Mouse (Mus musculus) heart, postnatal 0 days (tissue): ENCODE results near the gene Nod2. TPM values are rescaled to one million over a fixed set of nuclear protein-coding genes. Genes with fewer than 3 reads are reported as not detected.
"Not testable (repeated sequence)": the region's sequence is repeated elsewhere in the genome, so short reads cannot be mapped to it uniquely, and the experiment has no call there.

ENCODE experiments used
- ATAC-seq: fragments of 200-750 bp; cut with Nextera tagmentation; 2 replicates; pipeline ENCODE4 v1.8.0; 2017; ENCODE audit warnings: low read depth, moderate number of reproducible peaks, moderate library complexity; ENCODE audit not compliant: insufficient read depth
- DNase-seq: peaks from one replicate; pipeline ENCODE4 v3.0.0-alpha.2; 2016; ENCODE audit warnings: low spot score
- H3K27ac ChIP-seq: fragments of 300-500 bp; sonication (generic); 2 replicates; pipeline ENCODE4 v1.5.1; 2014; ENCODE audit warnings: low read depth, mild to moderate bottlenecking
- H3K27me3 ChIP-seq: fragments of 300-500 bp; sonication (generic); 2 replicates; pipeline ENCODE4 v1.6.1; 2014; ENCODE audit warnings: low read length, mixed read lengths; ENCODE audit not compliant: control insufficient read depth, insufficient read depth
- H3K36me3 ChIP-seq: fragments of 300-500 bp; sonication (generic); replicated peaks from 2 replicates; pipeline ENCODE4 v1.6.1; 2014; ENCODE audit warnings: low read length, mixed read lengths; ENCODE audit not compliant: control insufficient read depth, insufficient read depth
- H3K4me1 ChIP-seq: fragments of 300-500 bp; sonication (generic); 2 replicates; pipeline ENCODE4 v1.6.1; 2014; ENCODE audit warnings: antibody characterized with exemption; ENCODE audit not compliant: control insufficient read depth, insufficient read depth
- H3K4me2 ChIP-seq: fragments of 300-500 bp; sonication (generic); 2 replicates; pipeline ENCODE4 v1.6.1; 2014; ENCODE audit warnings: low read depth, mild to moderate bottlenecking, low read length, moderate library complexity
- H3K4me3 ChIP-seq: fragments of 300-500 bp; sonication (generic); 2 replicates; pipeline ENCODE4 v1.5.1; 2014; ENCODE audit warnings: low read depth, low read length
- H3K9ac ChIP-seq: fragments of 300-500 bp; sonication (generic); replicated peaks from 2 replicates; pipeline ENCODE4 v1.6.1; 2014; ENCODE audit warnings: low read depth, low read length, mixed read lengths
- H3K9me3 ChIP-seq: fragments of 300-500 bp; sonication (generic); replicated peaks from 2 replicates; pipeline ENCODE4 v1.6.1; 2016; ENCODE audit warnings: low read length; ENCODE audit not compliant: control insufficient read depth
- CTCF ChIP-seq: IDR thresholded peaks from 2 replicates; pipeline ENCODE4 v1.5.1; 2016; ENCODE audit warnings: antibody characterized with exemption, control low read depth, low read depth
- EP300 ChIP-seq: IDR thresholded peaks from 2 replicates; pipeline ENCODE4 v1.6.1; 2016; ENCODE audit warnings: antibody characterized with exemption, low read depth
- WGBS: fragments of 180-500 bp; shearing (Covaris S2); extraction: QIAGEN DNeasy Blood & Tissue Kit; methylation state at CpG from one replicate; pipeline ENCODE4 v1.1.7; 2014; 5-methylcytosine and 5-hydroxymethylcytosine counted together
- polyA plus RNA-seq: library from polyadenylated mRNA; unstranded; fragments of >200 nt; fragmentation: Nextera tagmentation; extraction: Ambion mirVana; gene quantifications from 2 replicates; pipeline ENCODE4 v1.2.1, GENCODE M21; 2015
- total RNA-seq: library from RNA; depleted of rRNA; stranded (reverse); fragments of >200 nt; gene quantifications from 2 replicates; pipeline ENCODE4 v1.2.3, GENCODE M21; 2014; ENCODE audit warnings: low replicate concordance

Gene Nod2
- total and polyA plus RNA-seq, 2 experiments from 2014 or later: 0.10 TPM; not detected in 1

GRCm38 (mm10) chr8:88642734-88643564 is 4.2 kb upstream of the Nod2 start:
- ATAC-seq (no peak), DNase-seq (no peak)
- Histone ChIP-seq H3K27ac (no peak overlapping the region), H3K9ac (no peak overlapping the region), H3K9me3 (no peaks in the 10 kb centered on the region), H3K4me3 (no peak overlapping the region), H3K36me3 (no peaks in the 10 kb centered on the region), H3K27me3 (peaks cover 4% of the 10 kb centered on the region; the same call in 1 of the 2 replicates), H3K4me2 (no peak overlapping the region), H3K4me1 (0 out of 2 replicates have a peak, but pooled peaks cover 11% of the 10 kb centered on the region)
- WGBS: 79% methylated on average over 5 of the region's 5 CpGs
- TF ChIP-seq CTCF (no peak), EP300 (no peak)

- ATAC-seq (no peak), DNase-seq (no peak)
- H3K27me3 ChIP-seq: peaks cover 18% of the 10 kb centered on the region; the same call in 1 of the 2 replicates
- no peak overlapping the region for H3K27ac ChIP-seq
- H3K4me1 ChIP-seq: 0 out of 2 replicates have a peak, but pooled peaks cover 12% of the 10 kb centered on the region
- H3K36me3 ChIP-seq: no peaks in the 10 kb centered on the region
- no peak overlapping the region for H3K9ac ChIP-seq
- H3K9me3 ChIP-seq: no peaks in the 10 kb centered on the region
- no peak for TF ChIP-seq CTCF
- TF ChIP-seq EP300: no peak
- no peak overlapping the region for H3K4me3 ChIP-seq
- H3K4me2 ChIP-seq: peak overlapping the region; percentile 69; the same call in 1 of the 2 replicates
These were observed 1.2 kb downstream of the Nod2 start for GRCm38 (mm10) chr8:88648322-88648721.

GRCm38 (mm10) chr8:88650016-88650708 is 3.0 kb downstream of the Nod2 start:
- Histone ChIP-seq H3K27me3 (peaks cover 18% of the 10 kb centered on the region; the same call in 1 of the 2 replicates), H3K4me2 (no peak overlapping the region), H3K9me3 (no peaks in the 10 kb centered on the region), H3K9ac (no peak overlapping the region), H3K4me1 (0 out of 2 replicates have a peak, but pooled peaks cover 12% of the 10 kb centered on the region), H3K36me3 (no peaks in the 10 kb centered on the region), H3K4me3 (no peak overlapping the region), H3K27ac (no peak overlapping the region)
- 63% methylated on average over 6 of the region's 6 CpGs for WGBS
- TF ChIP-seq CTCF (no peak), EP300 (no peak)
- DNase-seq: no peak
- no peak for ATAC-seq

- not testable (repeated sequence) for H3K27ac ChIP-seq, H3K9me3 ChIP-seq, H3K4me3 ChIP-seq, ATAC-seq, H3K36me3 ChIP-seq, H3K9ac ChIP-seq, DNase-seq
- WGBS: 61% methylated on average over 4 of the region's 4 CpGs
- Histone ChIP-seq H3K4me2 (0 out of 2 replicates have a peak overlapping the region, but pooled peaks have one; percentile 4), H3K27me3 (peaks cover 18% of the 10 kb centered on the region; the same call in 1 of the 2 replicates), H3K4me1 (0 out of 2 replicates have a peak, but pooled peaks cover 12% of the 10 kb centered on the region)
These were observed 4.0 kb downstream of the Nod2 start for GRCm38 (mm10) chr8:88651122-88651521.

DNA sequence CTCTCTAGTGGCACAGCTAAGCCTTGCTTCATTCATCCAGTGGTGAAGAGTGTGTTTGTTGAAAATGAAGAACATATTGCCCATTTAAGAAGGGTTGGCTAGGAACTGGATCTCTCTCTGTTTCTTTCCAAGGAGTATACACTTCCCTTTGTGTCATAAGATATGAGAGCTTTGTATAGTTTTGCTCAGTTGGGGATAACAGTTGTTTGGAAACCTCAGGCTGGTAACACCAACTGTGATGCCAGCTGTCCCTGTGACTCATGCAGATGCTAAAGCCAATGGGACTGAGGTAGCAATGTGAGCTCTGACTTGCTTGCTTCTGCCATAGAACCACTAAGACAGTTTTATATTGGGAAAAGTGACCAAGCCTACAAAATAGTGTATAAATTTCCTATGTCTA is 8.2 kb downstream of the Nod2 start:
- TF ChIP-seq CTCF: no peak
- TF ChIP-seq EP300: no peak

More for the DNA sequence above, 8.2 kb downstream of the Nod2 start:
- no peaks in the 10 kb centered on the region for H3K27me3 ChIP-seq
- no peak for DNase-seq
- 0 out of 2 replicates have a peak, but pooled peaks cover 3% of the 10 kb centered on the region for H3K9me3 ChIP-seq
- no peak overlapping the region for H3K27ac ChIP-seq
- no peaks in the 10 kb centered on the region for H3K4me1 ChIP-seq
- no peaks in the 10 kb centered on the region for H3K36me3 ChIP-seq
- no peak overlapping the region for H3K4me3 ChIP-seq
- no peak for ATAC-seq
- H3K4me2 ChIP-seq: no peak overlapping the region
- H3K9ac ChIP-seq: no peak overlapping the region
